Mouse (Mus musculus) embryonic facial prominence, embryonic 14.5 days (tissue): ENCODE data around the gene Col8a2. TPM values are rescaled to one million over a fixed set of nuclear protein-coding genes. Genes with fewer than 3 reads are reported as not detected.

ENCODE experiments used
- ATAC-seq: fragments of 200-750 bp; cut with Nextera tagmentation; 2 replicates; pipeline ENCODE4 v1.8.0; 2017; ENCODE audit warnings: low read depth, moderate number of reproducible peaks, moderate TSS enrichment
- DNase-seq: peaks from one replicate; pipeline ENCODE4 v3.0.0-alpha.2; 2015; ENCODE audit warnings: low spot score
- H3K27ac ChIP-seq: fragments of 300-500 bp; sonication (generic); replicated peaks from 2 replicates; pipeline ENCODE4 v1.5.1; 2014; ENCODE audit warnings: low read depth, mild to moderate bottlenecking, low read length, moderate library complexity
- H3K27me3 ChIP-seq: fragments of 300-500 bp; sonication (generic); replicated peaks from 2 replicates; pipeline ENCODE4 v1.6.1; 2014; ENCODE audit warnings: low read length; ENCODE audit not compliant: control insufficient read depth, insufficient read depth
- H3K36me3 ChIP-seq: fragments of 300-500 bp; sonication (generic); 2 replicates; pipeline ENCODE4 v1.6.1; 2014; ENCODE audit warnings: low read length, mixed read lengths; ENCODE audit not compliant: control insufficient read depth, insufficient read depth
- H3K4me1 ChIP-seq: fragments of 300-500 bp; sonication (generic); 2 replicates; pipeline ENCODE4 v1.6.1; 2014; ENCODE audit warnings: antibody characterized with exemption, low read length; ENCODE audit not compliant: control insufficient read depth, insufficient read depth
- H3K4me2 ChIP-seq: fragments of 300-500 bp; sonication (generic); 2 replicates; pipeline ENCODE4 v1.6.1; 2014; ENCODE audit warnings: low read depth, mild to moderate bottlenecking, low read length, moderate library complexity, mixed read lengths
- H3K4me3 ChIP-seq: fragments of 300-500 bp; sonication (generic); 2 replicates; pipeline ENCODE4 v1.5.1; 2014; ENCODE audit warnings: low read depth, mild to moderate bottlenecking, low read length
- H3K9ac ChIP-seq: fragments of 300-500 bp; sonication (generic); 2 replicates; pipeline ENCODE4 v1.6.1; 2014; ENCODE audit warnings: low read depth, mild to moderate bottlenecking, low read length, moderate library complexity, mixed read lengths
- H3K9me3 ChIP-seq: fragments of 300-500 bp; sonication (generic); 2 replicates; pipeline ENCODE4 v1.6.1; 2016; ENCODE audit warnings: low read length; ENCODE audit not compliant: control insufficient read depth
- WGBS: fragments of 180-500 bp; shearing (Covaris S2); extraction: QIAGEN DNeasy Blood & Tissue Kit; methylation state at CpG from one replicate; pipeline ENCODE4 v1.1.7; 2014; 5-methylcytosine and 5-hydroxymethylcytosine counted together
- polyA plus RNA-seq: library from polyadenylated mRNA; unstranded; fragments of >200 nt; fragmentation: Nextera tagmentation; extraction: Ambion mirVana; gene quantifications from 2 replicates; pipeline ENCODE4 v1.2.1, GENCODE M21; 2014

Gene Col8a2
- polyA plus RNA-seq = 78.9 and 83.0 TPM in 2 replicates

GRCm38 (mm10) chr4:126286492-126286891, at the start of gene Col8a2:
Gene Col8a2, plus strand, starts transcription at chr4:126286793.
- peak within 1 kb of the TSS; percentile 58 for H3K4me3 ChIP-seq
- peak within 1 kb of the TSS; percentile 64 for H3K4me2 ChIP-seq
- H3K36me3 ChIP-seq = no peaks in the 10 kb centered on the region
- peak within 1 kb of the TSS; percentile 90 for H3K27ac ChIP-seq
- ATAC-seq = peak; percentile 56
- H3K4me1 ChIP-seq = peaks cover 36% of the 10 kb centered on the region
- peak; percentile 27 for DNase-seq
- H3K9ac ChIP-seq = peak within 1 kb of the TSS; percentile 80
- 5% methylated on average over 12 of the region's 42 CpGs for WGBS
- peaks cover 5% of the 10 kb centered on the region; the same call in 1 of the 2 replicates for H3K27me3 ChIP-seq
- H3K9me3 ChIP-seq = no peaks in the 10 kb centered on the region

- Histone ChIP-seq H3K9me3 (no peaks in the 10 kb centered on the region), H3K4me1 (no peaks in the 10 kb centered on the region), H3K27me3 (no peaks in the 10 kb centered on the region), H3K4me3 (no peak overlapping the region), H3K27ac (no peak overlapping the region), H3K36me3 (peaks cover 97% of the 10 kb centered on the region), H3K4me2 (no peak overlapping the region), H3K9ac (no peak overlapping the region)
- DNase-seq (peak; percentile 59), ATAC-seq (peak; percentile 62; the same call in 1 of the 2 replicates)
- 66% methylated on average over 5 of the region's 5 CpGs for WGBS
These were observed 48.8 kb upstream of the Col8a2 start for GRCm38 (mm10) chr4:126237721-126238242.

GRCm38 (mm10) chr4:126239862-126240475, 46.6 kb upstream of the Col8a2 start:
- Histone ChIP-seq H3K4me3 (no peak overlapping the region), H3K4me1 (no peaks in the 10 kb centered on the region), H3K9me3 (no peaks in the 10 kb centered on the region), H3K36me3 (peaks cover 77% of the 10 kb centered on the region), H3K4me2 (no peak overlapping the region), H3K9ac (no peak overlapping the region), H3K27me3 (no peaks in the 10 kb centered on the region), H3K27ac (no peak overlapping the region)
- DNase-seq (no peak), ATAC-seq (no peak)
- 90% methylated on average over 13 of the region's 13 CpGs for WGBS

DNA sequence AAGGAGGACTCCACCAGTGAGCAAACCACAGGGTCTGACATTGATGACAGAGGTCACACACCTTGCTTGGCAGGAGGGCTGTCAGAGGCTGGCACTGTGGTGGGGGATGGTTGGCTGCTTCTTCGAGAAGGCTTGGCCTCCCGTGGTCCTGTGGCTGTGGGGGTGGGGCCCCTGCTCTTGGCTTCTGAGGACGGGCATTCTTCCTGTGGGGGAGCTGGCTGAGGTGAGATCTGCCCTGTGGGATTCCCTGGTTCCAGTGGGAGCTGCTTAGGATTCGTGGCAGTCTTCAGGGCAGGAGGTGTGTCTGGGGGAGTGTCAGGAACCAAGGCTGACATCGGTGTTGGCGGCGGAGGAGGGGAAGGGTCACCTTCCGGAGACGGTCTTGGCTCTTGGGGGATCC, 44.6 kb upstream of the Col8a2 start:
- no peak overlapping the region for H3K4me3 ChIP-seq
- no peak overlapping the region for H3K4me2 ChIP-seq
- no peaks in the 10 kb centered on the region for H3K4me1 ChIP-seq
- no peaks in the 10 kb centered on the region for H3K9me3 ChIP-seq
- H3K27ac ChIP-seq = no peak overlapping the region
- H3K27me3 ChIP-seq = no peaks in the 10 kb centered on the region
- WGBS = 49% methylated on average over 9 of the region's 9 CpGs
- no peak overlapping the region for H3K9ac ChIP-seq
- ATAC-seq (no peak), DNase-seq (no peak)
- H3K36me3 ChIP-seq = peaks cover 67% of the 10 kb centered on the region

DNA sequence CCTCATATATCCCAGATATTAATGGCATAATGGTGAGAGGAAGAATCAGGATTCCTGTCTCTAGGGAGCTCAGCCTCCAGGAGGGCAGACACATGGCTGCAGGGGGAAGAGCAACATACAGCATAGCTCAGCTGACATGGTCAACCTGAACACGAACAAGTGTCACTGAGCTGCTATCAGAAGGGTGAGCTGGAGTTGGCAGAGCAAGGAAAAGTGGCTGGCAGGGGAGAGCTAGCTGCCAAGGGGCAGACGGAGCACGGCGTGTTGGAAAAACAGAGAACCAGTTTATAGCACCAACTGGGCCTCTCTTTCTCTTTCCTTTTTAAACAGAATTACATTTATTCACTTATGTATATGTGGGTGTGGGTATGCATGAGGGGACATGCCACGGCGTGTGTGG, 44.1 kb upstream of the Col8a2 start:
- Histone ChIP-seq H3K4me1 (no peaks in the 10 kb centered on the region), H3K4me2 (no peak overlapping the region), H3K27me3 (no peaks in the 10 kb centered on the region), H3K9ac (no peak overlapping the region), H3K36me3 (peaks cover 62% of the 10 kb centered on the region), H3K4me3 (no peak overlapping the region), H3K27ac (no peak overlapping the region), H3K9me3 (no peaks in the 10 kb centered on the region)
- DNase-seq (no peak), ATAC-seq (no peak)
- WGBS = 90% methylated on average over 6 of the region's 6 CpGs

DNA sequence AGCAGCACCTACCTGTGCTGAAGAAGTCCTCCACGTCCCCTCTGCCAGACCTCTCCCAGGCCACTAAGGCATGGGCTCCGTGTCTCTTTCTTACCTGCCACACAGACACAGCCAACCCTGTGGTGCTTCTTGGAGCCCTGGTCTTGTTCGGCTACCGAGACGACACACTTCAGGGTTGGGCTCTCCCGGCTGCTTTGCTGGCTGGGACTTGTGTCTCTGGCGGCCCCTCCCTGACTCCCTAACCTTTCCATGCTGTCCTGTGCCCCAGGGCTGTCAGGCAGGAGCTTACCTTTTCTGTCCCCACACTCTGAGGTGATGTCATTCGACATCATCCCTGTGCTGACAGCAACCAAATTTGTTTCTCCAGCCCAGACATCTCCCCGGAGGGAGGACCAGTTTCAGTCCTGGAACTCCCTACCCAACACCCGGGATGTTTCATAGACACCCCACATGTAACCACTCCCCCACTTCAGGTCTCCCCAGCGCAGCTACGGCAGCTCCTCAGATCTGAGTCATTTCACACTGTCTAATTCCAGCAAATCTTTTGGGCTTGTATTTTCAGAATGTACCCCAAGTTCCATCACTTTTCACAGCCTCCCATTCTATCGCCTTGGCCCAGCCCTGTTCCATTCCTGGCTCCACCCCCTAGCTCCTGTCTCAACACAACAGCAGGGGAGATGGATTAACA, 40.2 kb upstream of the Col8a2 start:
- no peak overlapping the region; the same call in 1 of the 2 replicates for H3K9ac ChIP-seq
- no peaks in the 10 kb centered on the region for H3K9me3 ChIP-seq
- 77% methylated on average over 13 of the region's 13 CpGs for WGBS
- no peak overlapping the region for H3K4me2 ChIP-seq
- H3K27me3 ChIP-seq = no peaks in the 10 kb centered on the region
- peaks cover 8% of the 10 kb centered on the region for H3K4me1 ChIP-seq
- no peak overlapping the region for H3K27ac ChIP-seq
- H3K36me3 ChIP-seq = peaks cover 31% of the 10 kb centered on the region
- no peak overlapping the region for H3K4me3 ChIP-seq
- ATAC-seq (no peak), DNase-seq (no peak)

DNA sequence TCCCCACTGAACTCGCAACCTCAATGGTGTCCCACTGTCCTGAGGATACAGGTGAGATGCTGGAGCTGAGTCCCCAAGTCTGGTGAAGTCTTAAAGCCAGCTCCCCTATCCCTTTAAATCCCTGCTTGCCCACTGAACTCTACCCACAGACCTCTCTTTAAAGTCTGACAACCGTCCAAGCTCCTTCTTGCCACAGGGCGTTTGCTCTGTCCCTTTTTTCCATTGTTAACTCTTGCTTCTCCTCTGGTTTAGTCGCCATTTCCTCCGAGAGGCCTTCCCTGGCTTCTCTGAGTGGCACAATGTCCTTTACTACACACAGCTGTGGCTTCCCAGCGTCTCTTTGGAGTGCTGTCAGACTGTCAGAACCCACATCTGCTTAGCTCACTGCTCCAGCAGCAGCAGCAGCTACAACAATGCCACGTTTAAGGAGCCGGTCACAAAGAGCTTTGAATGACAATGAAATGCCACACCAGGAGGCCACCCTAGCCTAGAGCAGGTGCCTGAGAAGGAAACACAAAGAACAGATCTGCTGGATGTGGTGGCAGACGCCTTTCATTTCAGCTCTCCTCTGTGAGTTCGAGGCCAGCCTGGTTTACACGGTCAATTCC, 38.2 kb upstream of the Col8a2 start:
- DNase-seq (no peak), ATAC-seq (0 out of 2 replicates have a peak, but pooled peaks have one; percentile 34)
- H3K4me2 ChIP-seq = no peak overlapping the region
- peaks cover 20% of the 10 kb centered on the region for H3K4me1 ChIP-seq
- H3K4me3 ChIP-seq = no peak overlapping the region
- H3K27me3 ChIP-seq = no peaks in the 10 kb centered on the region
- no peaks in the 10 kb centered on the region for H3K9me3 ChIP-seq
- WGBS = 25% methylated on average over 11 of the region's 11 CpGs
- peak overlapping the region; percentile 19; the same call in 1 of the 2 replicates for H3K9ac ChIP-seq
- 0 out of 2 replicates have a peak, but pooled peaks cover 16% of the 10 kb centered on the region for H3K36me3 ChIP-seq
- H3K27ac ChIP-seq = peak overlapping the region; percentile 10; the same call in 1 of the 2 replicates

DNA sequence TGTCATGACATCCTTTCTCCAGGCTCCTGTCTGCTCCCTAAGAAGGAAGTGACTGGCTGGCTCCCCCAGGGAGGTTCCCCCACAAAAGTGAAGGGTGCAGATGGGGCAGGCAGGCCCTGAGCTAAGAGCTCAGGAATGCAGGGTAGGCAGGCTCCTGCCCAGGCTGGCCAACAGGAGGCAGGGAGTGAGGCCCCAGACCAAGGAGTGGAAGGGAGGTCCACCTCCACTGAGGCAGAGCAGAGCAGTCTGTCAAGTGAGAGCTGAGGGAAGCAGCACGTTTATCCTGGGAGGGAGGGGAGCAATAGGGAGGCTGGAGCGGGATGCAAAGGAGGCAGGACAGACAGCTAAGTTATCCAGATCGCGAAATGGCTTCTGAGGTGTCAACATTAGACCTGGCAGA, 35.9 kb upstream of the Col8a2 start:
- Histone ChIP-seq H3K9ac (0 out of 2 replicates have a peak overlapping the region, but pooled peaks have one; percentile 37), H3K36me3 (0 out of 2 replicates have a peak, but pooled peaks cover 10% of the 10 kb centered on the region), H3K27ac (no peak overlapping the region), H3K27me3 (no peaks in the 10 kb centered on the region), H3K9me3 (no peaks in the 10 kb centered on the region), H3K4me3 (no peak overlapping the region), H3K4me2 (no peak overlapping the region), H3K4me1 (peaks cover 34% of the 10 kb centered on the region)
- no peak for ATAC-seq
- 51% methylated on average over 4 of the region's 4 CpGs for WGBS
- DNase-seq = no peak
